Mouse (Mus musculus): ENCODE measurements around the gene Mcf2l. TPM values are rescaled to one million over a fixed set of nuclear protein-coding genes. Genes with fewer than 3 reads are reported as not detected.

The Mcf2l gene
- polyA plus RNA-seq, 1 experiment from 2014 or later = 8.3 TPM

DNA sequence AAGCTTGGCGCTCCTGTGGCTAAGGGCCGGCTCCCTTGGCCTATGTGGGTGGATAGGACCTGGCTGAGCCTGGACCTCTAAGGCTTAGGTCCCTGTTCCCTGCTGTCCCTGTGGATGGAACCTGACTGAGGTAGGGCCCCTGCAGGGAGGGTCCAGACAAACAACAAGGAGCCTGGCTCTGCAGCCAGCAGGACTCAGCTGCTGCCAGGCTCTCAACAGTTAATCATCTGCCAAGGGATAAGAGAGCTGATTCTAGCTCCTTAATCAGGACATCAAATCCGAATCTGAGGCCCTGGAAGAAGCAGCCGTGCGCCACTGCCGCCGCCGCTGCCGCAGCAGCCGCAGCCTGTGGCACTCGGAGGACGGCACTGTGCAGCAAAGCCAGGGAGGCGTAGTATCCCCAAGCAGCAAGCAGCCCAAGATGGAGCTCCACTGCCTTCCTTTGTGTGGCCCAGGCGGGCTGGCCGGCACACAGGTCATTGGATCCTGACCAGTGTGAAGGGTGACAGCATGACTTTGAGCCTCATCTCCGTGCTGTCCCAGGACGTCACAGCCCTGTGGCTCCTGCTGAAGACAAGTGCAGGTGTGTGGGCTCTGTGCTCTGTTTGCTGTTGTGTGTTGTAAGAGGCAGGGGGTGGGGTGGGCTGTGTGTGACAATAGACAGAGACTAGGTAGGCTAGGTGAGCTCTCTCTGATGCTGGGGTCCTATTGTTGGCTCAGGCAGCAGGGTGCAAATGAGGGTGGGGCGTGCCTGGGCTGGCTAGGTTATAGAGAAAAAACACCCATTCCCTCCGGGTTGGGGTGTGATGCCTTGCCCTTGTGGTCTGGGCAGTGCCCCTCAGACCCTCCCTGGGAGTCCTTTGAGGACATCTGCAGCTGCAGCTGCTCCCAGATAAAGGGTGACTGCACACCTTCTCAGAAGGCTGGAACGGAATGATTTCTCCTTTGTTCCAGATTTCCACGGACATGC, 74.3 kb downstream of the Mcf2l start:
- H3K27ac ChIP-seq = peak overlapping the region; percentile 75
- peaks cover 32% of the 10 kb centered on the region for H3K4me1 ChIP-seq

DNA sequence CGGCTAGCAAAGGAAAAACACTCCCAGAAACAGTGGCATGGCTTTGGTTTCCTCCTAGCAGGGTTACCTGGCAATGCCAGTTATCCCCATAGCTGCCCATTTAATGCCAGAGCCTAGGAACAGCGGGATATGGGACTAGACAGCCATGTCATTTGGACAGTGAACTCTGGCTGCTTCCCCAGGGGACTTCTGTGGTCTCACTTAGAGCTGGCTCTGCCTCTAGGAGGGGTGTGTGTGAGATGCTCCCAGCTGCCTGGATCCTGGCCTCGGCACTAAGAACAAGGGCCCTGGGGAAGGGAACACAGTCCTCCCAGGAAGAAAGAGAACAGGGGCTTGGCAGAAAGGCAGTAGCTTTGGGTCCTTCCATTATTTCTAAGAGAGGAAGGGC, 75.0 kb downstream of the Mcf2l start:
- peak overlapping the region; percentile 52 for H3K4me3 ChIP-seq
- DNase-seq (ENCODE audit: low spot score) = no peak
- WGBS = 30% methylated on average over 3 of the region's 3 CpGs

More for the DNA sequence above, 74.3 kb downstream of the Mcf2l start:
- H3K9me3 ChIP-seq = no peaks in the 10 kb centered on the region
- 5% methylated on average over 21 of the region's 21 CpGs for WGBS
- H3K27me3 ChIP-seq (ENCODE audit: insufficient read depth, poor library complexity, severe bottlenecking) = peaks cover 25% of the 10 kb centered on the region
- H3K4me3 ChIP-seq = peak overlapping the region; percentile 52
- no peaks in the 10 kb centered on the region for H3K36me3 ChIP-seq
- no peak for DNase-seq (ENCODE audit: low spot score)

DNA sequence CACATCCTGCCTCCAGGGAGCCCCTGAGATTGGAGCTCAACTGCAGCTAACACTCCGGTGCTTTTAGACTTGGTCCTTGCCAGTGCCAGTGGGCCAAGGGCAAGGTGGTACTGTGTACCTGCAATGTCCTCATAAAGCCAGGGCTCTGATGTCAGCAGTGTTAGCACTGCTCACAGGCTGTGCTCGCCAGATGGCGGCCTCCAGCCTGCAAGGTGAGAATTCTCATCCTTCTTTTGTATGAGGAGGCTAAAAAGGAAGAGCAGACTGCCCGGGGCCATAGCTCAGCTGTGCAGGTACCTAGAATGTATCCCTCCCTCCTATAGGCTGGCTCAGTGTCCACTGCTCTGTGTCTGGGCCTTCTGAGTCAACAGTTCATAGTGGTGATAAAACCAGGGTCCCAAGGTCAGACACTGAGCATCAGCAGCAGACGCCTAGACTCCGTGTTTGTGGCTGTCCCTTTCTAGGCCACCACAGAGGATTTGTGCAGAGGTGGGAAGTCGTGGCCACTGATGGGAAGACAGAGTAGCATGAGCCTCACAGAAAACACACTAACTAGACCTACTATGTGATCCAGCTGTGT, 77.5 kb downstream of the Mcf2l start:
- WGBS = 68% methylated on average over 7 of the region's 7 CpGs
- Histone ChIP-seq H3K27me3 (ENCODE audit: insufficient read depth, poor library complexity, severe bottlenecking) (peaks cover 25% of the 10 kb centered on the region), H3K36me3 (no peaks in the 10 kb centered on the region), H3K9me3 (no peaks in the 10 kb centered on the region), H3K4me1 (peaks cover 37% of the 10 kb centered on the region), H3K27ac (no peak overlapping the region), H3K4me3 (no peak overlapping the region)
- no peak for DNase-seq (ENCODE audit: low spot score)

More for the DNA sequence above, 75.0 kb downstream of the Mcf2l start:
- no peaks in the 10 kb centered on the region for H3K9me3 ChIP-seq
- H3K27me3 ChIP-seq (ENCODE audit: insufficient read depth, poor library complexity, severe bottlenecking) = peaks cover 25% of the 10 kb centered on the region
- no peaks in the 10 kb centered on the region for H3K36me3 ChIP-seq
- peak overlapping the region; percentile 75; the same call in 1 of the 2 replicates for H3K27ac ChIP-seq
- peaks cover 35% of the 10 kb centered on the region for H3K4me1 ChIP-seq

DNA sequence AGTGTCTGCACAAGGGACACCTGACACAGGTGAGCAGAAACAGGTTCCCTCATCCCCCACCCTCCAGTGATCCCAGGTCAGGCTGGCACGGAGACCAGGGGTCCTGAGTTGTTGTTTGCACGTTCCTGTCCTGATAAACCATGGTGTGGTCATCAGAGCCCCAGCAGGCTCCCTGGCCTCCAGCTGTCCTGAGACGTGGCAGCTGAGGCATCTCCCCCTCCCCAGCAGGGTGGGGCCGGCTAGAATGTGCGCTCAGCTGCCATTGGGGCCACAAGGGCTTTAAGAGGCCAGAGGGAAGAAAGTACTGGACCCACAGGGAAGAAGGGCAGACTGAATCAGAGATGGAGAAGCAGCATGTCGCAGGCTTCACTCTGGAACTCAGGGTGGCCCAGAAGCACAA, 79.1 kb downstream of the Mcf2l start:
- 39% methylated on average over 6 of the region's 6 CpGs for WGBS
- H3K27me3 ChIP-seq (ENCODE audit: insufficient read depth, poor library complexity, severe bottlenecking) = peaks cover 11% of the 10 kb centered on the region; the same call in 1 of the 2 replicates
- no peak overlapping the region for H3K27ac ChIP-seq
- no peaks in the 10 kb centered on the region for H3K36me3 ChIP-seq
- peaks cover 36% of the 10 kb centered on the region for H3K4me1 ChIP-seq
- H3K4me3 ChIP-seq = no peak overlapping the region
- H3K9me3 ChIP-seq = no peaks in the 10 kb centered on the region
- no peak for DNase-seq (ENCODE audit: low spot score)

DNA sequence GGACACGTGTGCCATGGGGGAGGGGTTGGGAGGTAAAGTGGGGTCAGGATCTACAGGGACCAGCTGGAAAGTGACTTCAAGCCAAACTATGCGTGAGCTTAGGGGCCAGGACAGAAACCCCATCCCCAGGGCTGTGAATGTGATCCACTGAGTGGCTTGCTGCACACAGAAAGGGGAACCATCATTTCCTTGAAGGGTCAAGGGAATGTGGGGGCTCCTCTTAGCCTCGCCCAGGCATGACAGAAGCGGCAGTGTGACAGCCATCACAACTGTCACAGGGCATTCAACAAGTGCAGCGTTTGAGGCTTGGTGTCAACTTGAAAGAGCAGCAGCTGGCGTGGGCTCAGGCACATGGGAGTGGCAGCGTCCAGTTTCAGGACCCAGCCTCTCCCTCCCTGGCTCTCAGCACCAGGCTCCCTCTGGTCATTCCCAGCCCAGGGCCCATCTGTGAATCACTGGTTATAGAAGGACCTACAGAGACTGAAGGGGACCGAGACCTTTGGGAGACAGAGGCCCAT, 81.8 kb downstream of the Mcf2l start:
- 77% methylated on average over 8 of the region's 8 CpGs for WGBS
- H3K4me1 ChIP-seq = peaks cover 29% of the 10 kb centered on the region
- peaks cover 4% of the 10 kb centered on the region; the same call in 1 of the 2 replicates for H3K27me3 ChIP-seq (ENCODE audit: insufficient read depth, poor library complexity, severe bottlenecking)
- no peak overlapping the region for H3K4me3 ChIP-seq
- no peaks in the 10 kb centered on the region for H3K9me3 ChIP-seq
- no peaks in the 10 kb centered on the region for H3K36me3 ChIP-seq
- no peak overlapping the region for H3K27ac ChIP-seq
- DNase-seq (ENCODE audit: low spot score) = no peak

DNA sequence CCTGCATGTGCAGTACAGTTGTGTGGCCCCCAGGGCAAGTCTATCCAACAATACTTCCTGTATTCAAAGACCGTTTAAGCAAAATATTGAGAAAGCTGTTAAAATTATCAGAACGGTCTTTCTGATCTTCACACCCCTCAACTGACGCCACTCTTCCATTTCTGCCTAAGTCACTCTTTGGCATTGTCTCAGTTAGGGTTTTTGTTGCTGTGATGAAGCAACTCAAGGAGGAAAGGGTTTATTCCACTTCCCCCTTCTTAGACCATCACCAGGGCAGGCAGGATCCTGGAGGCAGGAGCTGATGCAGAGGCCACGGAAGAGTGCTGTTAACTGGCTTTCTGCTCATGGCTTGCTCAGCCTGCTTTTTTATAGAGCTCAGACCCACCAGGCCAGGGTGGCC, 82.3 kb downstream of the Mcf2l start:
- no peaks in the 10 kb centered on the region for H3K9me3 ChIP-seq
- H3K27me3 ChIP-seq (ENCODE audit: insufficient read depth, poor library complexity, severe bottlenecking) = peaks cover 4% of the 10 kb centered on the region; the same call in 1 of the 2 replicates
- DNase-seq (ENCODE audit: low spot score) = no peak
- H3K36me3 ChIP-seq = no peaks in the 10 kb centered on the region
- no peak overlapping the region for H3K27ac ChIP-seq
- peaks cover 29% of the 10 kb centered on the region for H3K4me1 ChIP-seq
- H3K4me3 ChIP-seq = no peak overlapping the region
- 80% methylated on average over 4 of the region's 4 CpGs for WGBS

DNA sequence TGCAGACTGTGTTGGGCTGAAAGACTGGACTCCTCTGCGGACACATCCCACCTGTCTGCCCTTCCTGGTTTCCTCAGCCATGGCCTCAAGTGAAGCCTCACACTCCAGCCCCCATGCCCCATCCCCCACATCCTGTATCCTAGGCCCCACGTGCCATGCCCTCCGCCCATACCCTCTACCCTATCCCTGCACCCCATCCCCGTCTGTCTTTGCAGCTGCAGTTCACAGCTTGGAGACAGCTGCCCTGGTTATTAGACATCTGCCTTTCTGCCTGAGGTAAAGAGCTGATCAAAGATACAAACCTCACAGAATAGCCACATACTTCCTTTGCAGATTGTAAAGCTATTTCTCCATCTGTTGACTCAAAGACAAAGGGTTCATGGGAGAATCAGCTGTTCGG, 83.3 kb downstream of the Mcf2l start:
- Histone ChIP-seq H3K27me3 (ENCODE audit: insufficient read depth, poor library complexity, severe bottlenecking) (0 out of 2 replicates have a peak, but pooled peaks cover under 1% of the 10 kb centered on the region), H3K9me3 (no peaks in the 10 kb centered on the region), H3K27ac (no peak overlapping the region), H3K4me3 (no peak overlapping the region), H3K36me3 (no peaks in the 10 kb centered on the region), H3K4me1 (peaks cover 28% of the 10 kb centered on the region)
- WGBS = 71% methylated on average over 5 of the region's 5 CpGs
- DNase-seq (ENCODE audit: low spot score) = no peak

DNA sequence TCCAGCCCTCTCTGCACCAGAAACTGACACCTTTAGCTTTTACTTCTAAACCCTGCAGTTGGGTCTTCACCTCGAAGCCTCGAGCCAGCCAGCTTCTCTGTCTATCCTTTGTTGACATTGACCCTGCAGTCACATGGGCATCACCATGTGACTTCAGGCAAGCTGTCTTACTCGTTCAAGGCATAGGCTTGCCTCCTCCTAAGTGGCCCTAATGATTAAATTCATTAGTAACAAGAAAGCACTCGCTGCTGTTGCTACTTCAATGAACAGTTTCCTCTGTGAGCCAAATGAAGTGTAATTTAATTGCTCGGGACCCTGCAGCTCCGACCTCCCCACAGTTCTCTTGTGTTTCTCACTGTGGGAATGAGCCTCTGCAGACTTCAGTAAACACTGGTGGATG, 83.8 kb downstream of the Mcf2l start:
- 53% methylated on average over 6 of the region's 6 CpGs for WGBS
- DNase-seq (ENCODE audit: low spot score) = no peak
- no peaks in the 10 kb centered on the region for H3K9me3 ChIP-seq
- H3K27ac ChIP-seq = no peak overlapping the region
- H3K27me3 ChIP-seq (ENCODE audit: insufficient read depth, poor library complexity, severe bottlenecking) = no peaks in the 10 kb centered on the region
- no peak overlapping the region for H3K4me3 ChIP-seq
- H3K36me3 ChIP-seq = no peaks in the 10 kb centered on the region
- H3K4me1 ChIP-seq = peaks cover 33% of the 10 kb centered on the region

DNA sequence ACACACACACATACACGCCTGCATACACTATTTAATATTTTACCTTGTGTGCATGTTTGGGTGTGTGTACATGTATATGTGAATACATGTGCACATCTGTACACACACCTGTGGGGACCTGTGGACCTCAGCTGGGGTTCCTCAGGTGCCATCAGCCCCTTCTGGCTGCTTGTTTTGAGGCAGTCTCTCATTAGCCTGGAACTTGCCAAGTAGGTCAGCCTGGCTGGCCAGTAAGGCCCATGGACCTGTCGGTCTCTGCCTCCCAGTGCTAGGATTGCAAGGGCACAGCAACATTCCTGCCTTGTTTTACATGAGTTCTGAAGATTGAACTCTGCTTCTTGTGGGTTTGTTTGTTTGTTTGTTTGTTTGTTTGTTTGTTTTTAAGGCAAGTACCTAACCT, 87.0 kb downstream of the Mcf2l start:
- no peaks in the 10 kb centered on the region for H3K36me3 ChIP-seq
- H3K4me3 ChIP-seq = no peak overlapping the region
- DNase-seq (ENCODE audit: low spot score) = no peak
- peaks cover 30% of the 10 kb centered on the region for H3K4me1 ChIP-seq
- 75% methylated on average over 2 of the region's 2 CpGs for WGBS
- H3K27me3 ChIP-seq (ENCODE audit: insufficient read depth, poor library complexity, severe bottlenecking) = no peaks in the 10 kb centered on the region
- H3K9me3 ChIP-seq = no peaks in the 10 kb centered on the region
- no peak overlapping the region for H3K27ac ChIP-seq

DNA sequence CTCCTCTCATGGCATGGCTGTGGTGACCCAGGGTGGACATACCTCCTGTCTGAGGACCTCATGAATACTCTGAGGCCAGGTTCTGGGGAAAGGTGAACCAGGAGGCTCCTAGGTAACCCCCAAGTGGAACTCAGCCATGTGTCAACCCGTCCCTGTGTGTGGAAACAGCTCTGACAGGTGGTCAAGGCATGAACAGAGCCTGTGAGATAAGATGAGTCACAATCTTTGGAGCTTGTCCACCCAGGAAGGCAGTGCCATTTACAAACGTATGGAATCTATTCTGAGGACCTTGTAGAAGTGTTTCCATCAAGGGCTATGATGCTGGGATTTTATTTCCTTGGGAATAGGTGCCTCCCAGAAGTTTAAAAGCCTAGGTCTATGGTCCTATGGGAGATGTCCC, 87.6 kb downstream of the Mcf2l start:
- H3K27ac ChIP-seq = no peak overlapping the region
- no peaks in the 10 kb centered on the region for H3K9me3 ChIP-seq
- H3K36me3 ChIP-seq = no peaks in the 10 kb centered on the region
- peaks cover 30% of the 10 kb centered on the region for H3K4me1 ChIP-seq
- H3K27me3 ChIP-seq (ENCODE audit: insufficient read depth, poor library complexity, severe bottlenecking) = no peaks in the 10 kb centered on the region
- H3K4me3 ChIP-seq = no peak overlapping the region
- DNase-seq (ENCODE audit: low spot score) = no peak
- WGBS = 33% methylated on average over 2 of the region's 2 CpGs

DNA sequence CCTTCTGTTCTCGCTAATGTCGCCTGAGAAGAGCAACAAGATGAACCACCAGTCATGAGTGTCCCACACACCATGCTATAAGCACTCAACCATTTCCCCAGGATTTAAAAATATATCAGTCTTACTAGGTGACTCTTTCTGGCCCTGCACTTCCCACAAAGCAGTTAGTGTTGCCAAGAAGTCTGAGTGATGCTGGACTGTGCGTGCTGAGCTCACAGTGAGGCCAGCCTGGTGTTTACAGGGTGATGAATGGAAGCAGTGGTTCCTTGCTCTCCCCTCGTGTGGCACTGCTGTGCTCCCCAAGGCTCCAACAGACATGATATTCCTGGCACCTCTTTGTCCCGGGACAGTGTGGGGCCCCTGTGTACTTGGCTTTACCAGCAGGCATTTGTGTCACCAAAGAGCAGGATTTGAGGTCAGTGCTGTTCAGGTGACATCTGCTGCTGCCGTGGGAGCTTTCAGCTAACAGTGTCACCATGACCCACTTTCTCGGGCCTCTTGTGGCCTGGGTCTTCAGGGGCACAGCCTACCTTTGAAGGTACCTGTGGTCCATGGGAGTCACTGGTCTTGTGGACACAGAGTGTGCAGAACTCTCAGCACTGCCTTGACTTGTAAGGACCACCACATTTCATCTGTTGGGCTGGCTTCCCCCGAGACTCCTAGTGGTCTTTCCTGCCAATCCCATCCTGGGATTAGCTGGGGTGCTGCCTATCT, 88.4 kb downstream of the Mcf2l start:
- Histone ChIP-seq H3K4me1 (peaks cover 23% of the 10 kb centered on the region), H3K4me3 (no peak overlapping the region), H3K36me3 (no peaks in the 10 kb centered on the region), H3K9me3 (no peaks in the 10 kb centered on the region), H3K27ac (no peak overlapping the region), H3K27me3 (ENCODE audit: insufficient read depth, poor library complexity, severe bottlenecking) (no peaks in the 10 kb centered on the region)
- DNase-seq (ENCODE audit: low spot score) = no peak
- 68% methylated on average over 8 of the region's 8 CpGs for WGBS

DNA sequence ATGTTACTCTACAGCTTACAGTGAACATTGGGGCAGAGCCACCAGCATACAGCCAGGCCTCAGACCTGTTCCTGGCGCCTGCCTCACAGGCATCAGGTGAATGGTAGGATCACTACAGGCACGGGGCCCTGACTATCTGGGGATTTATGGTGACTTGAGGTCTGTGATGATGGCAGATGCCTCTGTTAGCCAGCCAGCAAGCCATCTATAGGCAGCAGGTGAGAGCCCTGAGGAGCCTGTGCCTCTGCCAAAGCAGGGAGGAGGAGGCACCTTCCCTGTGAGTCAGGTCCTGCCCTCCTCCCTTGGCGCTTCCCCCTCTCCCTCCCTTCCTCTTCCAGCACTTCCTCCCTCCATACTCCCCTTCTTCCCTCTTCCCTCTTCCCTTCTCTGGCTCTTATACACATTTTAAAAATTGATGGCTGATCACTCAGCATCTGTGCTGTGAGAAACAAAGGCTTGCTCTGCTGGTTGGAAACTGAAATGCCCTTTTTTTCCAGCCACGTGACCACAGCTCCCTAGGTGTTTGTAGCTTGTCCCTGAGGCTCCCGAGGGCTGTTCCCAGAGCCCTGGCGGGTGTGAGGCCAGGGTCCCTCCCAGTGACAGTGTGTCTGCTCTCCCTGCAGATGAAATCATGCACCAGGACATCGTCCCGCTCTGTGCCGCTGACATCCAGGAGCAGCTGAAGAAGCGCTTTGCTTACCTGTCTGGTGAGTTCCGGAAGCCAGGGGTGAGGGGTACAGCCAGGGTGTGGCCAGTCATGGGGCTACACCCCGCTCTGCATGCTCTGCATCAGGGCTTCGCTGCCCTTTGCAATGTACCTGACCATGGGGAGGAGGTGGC, 89.2 kb downstream of the Mcf2l start:
- 48% methylated on average over 13 of the region's 13 CpGs for WGBS
- no peak for DNase-seq (ENCODE audit: low spot score)
- H3K27me3 ChIP-seq (ENCODE audit: insufficient read depth, poor library complexity, severe bottlenecking) = no peaks in the 10 kb centered on the region
- no peak overlapping the region for H3K27ac ChIP-seq
- H3K4me3 ChIP-seq = no peak overlapping the region
- H3K9me3 ChIP-seq = no peaks in the 10 kb centered on the region
- no peaks in the 10 kb centered on the region for H3K36me3 ChIP-seq
- peaks cover 23% of the 10 kb centered on the region for H3K4me1 ChIP-seq
